Mouse (Mus musculus) adrenal gland, postnatal 36 days (tissue): ENCODE data around the gene Nxt1. TPM values are rescaled to one million over a fixed set of nuclear protein-coding genes. Genes with fewer than 3 reads are reported as not detected.

Source experiments
- DNase-seq, 2 experiments: peaks; one replicate each; pipeline ENCODE4 v3.0.0; 2021; ENCODE audit warnings: mixed read lengths in 1 of 2
- total RNA-seq, 2 experiments: library from RNA; stranded (reverse); gene quantifications; 2 replicates each; pipeline ENCODE4 v1.2.3; 2021

The Nxt1 gene
- total RNA-seq, 2 experiments from 2014 or later = 18.5 to 18.8 TPM

DNA sequence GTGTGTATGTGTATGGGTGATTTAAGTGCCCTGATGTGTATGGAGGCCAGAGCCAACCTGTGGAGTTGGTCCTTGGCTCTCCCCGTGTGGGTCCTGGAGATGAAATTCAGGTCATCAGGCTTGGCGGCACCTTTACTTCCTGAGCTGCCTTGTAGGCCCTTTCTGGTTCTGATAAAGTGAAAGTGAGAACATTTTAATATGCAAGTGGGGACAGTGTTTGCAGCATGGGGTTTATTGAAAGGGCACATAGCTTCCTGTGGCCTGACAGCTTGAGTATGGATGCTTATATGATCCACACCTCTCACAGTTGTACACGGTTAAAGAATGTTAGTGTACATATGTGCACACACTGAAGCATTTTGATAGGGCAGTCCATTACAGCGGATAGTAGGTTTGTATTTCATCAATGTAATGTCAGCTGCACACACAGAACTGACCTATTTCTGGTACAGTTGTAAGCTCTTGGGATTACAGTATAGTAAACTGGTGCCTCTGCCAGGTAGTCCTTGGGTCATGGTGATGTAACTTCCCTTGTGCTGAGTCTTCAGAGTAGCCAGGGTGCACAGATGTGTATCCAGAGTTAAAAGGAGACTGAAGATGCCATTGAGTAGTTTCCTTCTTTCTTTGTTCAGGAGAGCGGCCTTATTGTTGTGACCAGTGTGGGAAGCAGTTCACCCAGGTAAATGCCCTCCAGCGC, 17.2 kb downstream of the Nxt1 start:
- no peak for DNase-seq

DNA sequence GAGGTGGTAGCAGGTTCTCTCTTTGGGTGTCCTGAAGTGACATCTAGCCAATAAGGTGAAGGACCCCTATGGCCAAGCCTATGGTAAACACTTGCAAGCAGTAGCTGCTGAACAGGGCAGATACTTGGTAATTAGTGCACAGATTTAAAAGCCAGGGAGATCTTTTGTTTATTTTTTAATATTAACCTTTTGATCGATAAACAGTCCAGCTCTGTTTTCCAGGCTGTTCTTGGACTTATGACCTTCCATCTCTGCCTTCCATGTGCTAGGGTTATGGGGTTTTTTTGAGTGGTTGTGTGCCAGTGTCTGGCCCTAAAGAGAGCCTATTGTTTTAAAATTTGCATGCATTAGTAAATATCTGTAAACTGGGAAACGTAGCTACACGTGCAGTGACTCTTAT, 17.9 kb downstream of the Nxt1 start:
- no peak for DNase-seq

DNA sequence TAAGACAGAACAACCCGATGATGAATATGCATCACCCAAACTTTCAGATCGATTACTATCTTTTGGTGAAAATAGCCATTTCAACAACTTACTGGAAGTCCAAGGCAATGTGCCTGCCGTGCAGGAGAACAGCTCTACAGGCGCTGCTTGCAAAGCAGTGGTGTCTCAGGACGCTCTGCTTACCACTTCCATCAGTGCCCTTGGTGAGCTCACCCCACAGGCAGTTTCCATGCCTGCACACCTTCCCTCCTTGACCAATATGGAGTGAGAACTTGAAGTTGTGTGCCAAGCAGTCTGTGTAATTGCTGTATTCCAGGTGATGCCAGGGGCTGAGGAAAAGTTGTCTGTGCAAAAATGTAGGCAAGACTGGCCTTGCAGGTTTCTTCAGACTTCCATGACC, 18.4 kb downstream of the Nxt1 start:
- DNase-seq = no peak

DNA sequence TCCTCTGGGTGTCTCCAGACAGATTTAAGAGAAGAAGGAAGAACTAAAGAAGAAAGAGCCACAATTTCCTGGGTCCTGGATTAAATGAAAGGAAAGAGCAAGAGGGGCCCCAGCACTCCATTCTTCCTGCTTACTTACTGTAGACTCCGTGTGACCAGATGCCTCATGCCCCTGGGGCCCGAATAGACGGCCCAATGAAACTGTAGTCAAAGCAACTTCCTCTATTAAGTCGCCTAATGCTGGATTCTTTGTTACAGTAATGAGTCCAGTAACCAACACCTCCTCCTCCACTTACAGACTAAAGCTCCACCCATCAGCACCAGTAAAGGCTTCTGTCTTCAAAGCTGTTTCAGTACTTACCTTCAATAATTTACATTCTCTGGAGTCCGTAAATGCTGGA, 26.2 kb downstream of the Nxt1 start:
- DNase-seq = no peak

DNA sequence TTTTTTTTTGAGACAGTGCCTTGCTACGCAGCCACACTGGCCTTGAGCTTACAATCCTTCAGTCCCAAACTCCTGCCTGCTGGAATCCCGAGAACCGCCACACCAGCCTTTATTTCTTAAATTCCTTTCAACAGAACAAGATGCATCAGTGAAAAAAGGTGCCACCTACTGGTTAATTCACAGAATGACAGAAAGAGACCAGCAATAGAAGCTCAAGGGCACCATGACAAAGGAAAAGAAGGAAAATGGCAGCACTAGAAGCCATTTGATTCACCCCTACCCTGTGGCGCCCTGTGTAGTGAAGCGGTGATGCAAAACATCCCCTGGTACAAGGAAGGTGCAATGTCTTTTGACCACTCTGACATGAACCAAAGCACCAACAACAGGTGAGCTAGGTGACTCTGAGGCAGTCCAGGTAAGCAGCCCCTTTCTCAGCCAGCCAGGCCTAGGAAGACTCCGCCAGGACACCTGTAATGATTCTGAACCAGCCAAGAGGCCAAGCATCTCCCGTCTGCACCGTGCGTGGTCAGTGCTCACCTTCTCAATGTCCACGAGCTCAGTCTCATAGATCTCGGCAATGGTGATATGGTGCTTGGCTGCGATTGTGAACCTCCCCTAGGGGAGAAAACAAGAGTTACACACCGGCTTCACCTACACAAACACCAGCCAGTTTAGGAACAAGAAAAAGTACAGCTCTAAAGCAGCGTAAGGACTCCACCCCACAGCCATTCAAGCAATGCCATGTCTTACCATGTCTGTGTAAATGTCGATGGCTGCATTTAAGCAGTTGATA, 34.2 kb downstream of the Nxt1 start:
- no peak for DNase-seq

DNA sequence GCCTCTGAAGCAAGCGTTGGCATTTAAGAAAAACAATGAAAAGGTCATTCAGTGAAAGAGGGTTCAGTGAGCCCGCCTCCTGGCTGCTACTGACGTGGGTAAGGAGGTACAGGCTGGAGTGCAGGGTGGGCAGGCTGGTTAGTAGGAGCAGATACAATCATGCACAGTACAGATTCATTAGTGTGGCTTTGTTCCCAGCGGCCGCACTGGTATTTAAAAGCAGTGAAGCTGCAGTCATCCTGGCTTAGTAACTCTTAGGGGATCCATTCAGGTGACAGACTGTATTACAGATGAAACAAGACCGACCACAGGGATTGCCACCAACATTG, 34.8 kb downstream of the Nxt1 start:
- no peak for DNase-seq

DNA sequence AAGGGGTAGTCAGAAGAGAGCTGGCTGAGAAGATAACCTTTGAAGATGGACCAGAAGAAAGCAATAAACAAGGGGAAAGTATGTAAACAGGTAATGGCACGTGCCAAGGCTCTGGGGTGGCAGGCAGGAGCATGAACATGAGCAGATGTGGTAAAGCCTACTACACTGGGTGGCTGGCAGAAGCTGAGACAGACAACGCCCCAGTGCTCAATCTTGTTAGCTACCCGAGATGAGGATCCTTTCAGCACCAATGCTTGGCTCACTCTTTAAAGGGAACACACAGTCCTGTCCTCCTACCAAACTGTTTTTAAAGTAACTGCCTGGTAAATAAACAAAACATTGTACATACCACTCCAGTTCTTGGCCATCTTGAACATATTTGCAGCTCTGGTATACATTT, 39.9 kb downstream of the Nxt1 start:
- DNase-seq = no peak

DNA sequence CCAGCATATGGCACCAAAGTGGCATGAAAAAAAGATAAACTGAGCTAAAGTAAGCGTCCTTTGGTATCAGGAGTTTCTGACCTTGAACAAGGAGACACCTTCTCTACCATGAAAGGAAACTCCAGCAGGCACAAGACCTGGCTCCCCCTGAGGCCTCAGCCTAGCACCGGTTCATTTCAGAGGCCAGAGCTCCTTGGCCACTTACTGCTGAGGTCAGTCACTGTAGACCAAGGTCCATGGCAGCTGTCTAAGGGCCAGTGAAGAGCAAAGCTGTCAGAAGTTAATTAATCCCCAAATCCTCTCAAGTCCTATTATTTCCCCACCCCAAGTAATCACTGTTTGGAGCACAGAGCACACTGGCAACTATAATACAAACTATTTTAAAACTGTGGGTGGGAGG, 44.7 kb downstream of the Nxt1 start:
- DNase-seq = no peak

DNA sequence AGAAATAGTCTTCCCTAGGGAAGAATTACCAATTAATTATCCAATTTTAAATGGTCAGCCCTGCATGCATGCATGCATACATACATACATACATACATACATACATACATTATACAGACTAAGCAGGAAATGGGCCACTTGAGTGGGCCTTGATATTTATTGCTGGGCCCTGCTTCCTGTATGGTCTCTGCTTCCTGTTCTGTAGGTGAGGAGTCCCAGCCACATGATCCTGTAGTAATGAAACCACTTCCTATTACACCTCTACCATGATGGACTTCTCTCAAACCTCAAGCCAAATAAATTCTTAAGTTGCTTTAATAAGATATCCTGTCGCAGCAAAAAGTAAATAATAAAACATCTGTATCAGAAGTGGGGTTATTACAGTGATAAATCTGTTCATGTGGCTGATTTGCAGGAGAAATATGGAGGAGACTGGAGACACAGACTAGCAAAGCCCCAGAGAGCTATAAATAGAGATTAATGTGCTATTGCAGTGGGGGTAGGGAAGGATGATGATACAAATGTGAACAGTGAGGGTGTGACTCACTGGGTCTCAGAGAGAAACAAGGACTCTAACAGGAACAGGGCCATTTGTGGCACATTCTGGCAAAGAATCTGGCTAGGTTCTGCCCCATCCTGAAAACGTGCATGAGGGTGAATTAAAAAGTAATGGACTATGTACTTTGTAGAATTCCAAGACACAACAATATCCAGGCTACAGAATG, 47.0 kb downstream of the Nxt1 start:
- peak; percentile 11 to 16 for DNase-seq

Other genes starting within 250 kb of the Nxt1 start
- 10 to 100 TPM; 24.2 to 55.3 TPM for gene Cd93, start 229.0 kb upstream of the Nxt1 start, total RNA-seq
- gene Gzf1, start 8.4 kb downstream of the Nxt1 start, total RNA-seq = 10 to 100 TPM; 27.8 to 34.8 TPM
- gene Napb, start 59.9 kb downstream of the Nxt1 start, total RNA-seq = 1 to 10 TPM; 4.2 to 5.8 TPM
- gene Cstl1, start 77.8 kb downstream of the Nxt1 start, total RNA-seq = under 1 TPM; 0.49 to 0.89 TPM
- not detected for gene Cst11, start 98.9 kb downstream of the Nxt1 start, total RNA-seq
- not detected for gene 8030411F24Rik, start 109.4 kb downstream of the Nxt1 start, total RNA-seq
- not detected for gene Cst12, start 116.8 kb downstream of the Nxt1 start, total RNA-seq
- gene Cst8, start 126.2 kb downstream of the Nxt1 start, total RNA-seq = 100 to 1,000 TPM in 1 of 2 experiments, 1 to 10 TPM in 1; 4.2 to 134 TPM
- gene Cst13, start 147.5 kb downstream of the Nxt1 start, total RNA-seq = not detected
- gene Cst9, start 162.5 kb downstream of the Nxt1 start, total RNA-seq = not detected
- 1 to 10 TPM in 1 of 2 experiments, not detected in 1; 1.7 TPM for gene 9230104L09Rik, start 192.4 kb downstream of the Nxt1 start, total RNA-seq
- gene Cst3, start 203.1 kb downstream of the Nxt1 start, total RNA-seq = 100 to 1,000 TPM; 740 to 871 TPM